Mouse (Mus musculus) limb, embryonic 13.5 days (tissue): Measurements from ENCODE around the gene Atp5l. TPM values are rescaled to one million over a fixed set of nuclear protein-coding genes. Genes with fewer than 3 reads are reported as not detected.

Source experiments
- ATAC-seq: fragments of 200-750 bp; cut with Nextera tagmentation; 2 replicates; pipeline ENCODE4 v1.8.0; 2017; ENCODE audit warnings: low read depth, moderate number of reproducible peaks, moderate TSS enrichment; ENCODE audit not compliant: low FRiP score
- H3K27ac ChIP-seq: fragments of 300-500 bp; sonication (generic); 2 replicates; pipeline ENCODE4 v1.5.1; 2015; ENCODE audit warnings: inconsistent platforms, mild to moderate bottlenecking, moderate library complexity
- H3K27me3 ChIP-seq: fragments of 300-500 bp; sonication (generic); 2 replicates; pipeline ENCODE4 v1.6.1; 2015; ENCODE audit warnings: mild to moderate bottlenecking, inconsistent platforms
- H3K36me3 ChIP-seq: fragments of 300-500 bp; sonication (generic); 2 replicates; pipeline ENCODE4 v1.6.1; 2015; ENCODE audit warnings: inconsistent platforms, mild to moderate bottlenecking, moderate library complexity
- H3K4me1 ChIP-seq: fragments of 300-500 bp; sonication (generic); 2 replicates; pipeline ENCODE4 v1.6.1; 2015; ENCODE audit warnings: inconsistent platforms
- H3K4me2 ChIP-seq: fragments of 300-500 bp; sonication (generic); replicated peaks from 2 replicates; pipeline ENCODE4 v1.6.1; 2015; ENCODE audit warnings: inconsistent platforms, mild to moderate bottlenecking, moderate library complexity
- H3K4me3 ChIP-seq: fragments of 300-500 bp; sonication (generic); 2 replicates; pipeline ENCODE4 v1.5.1; 2015; ENCODE audit warnings: moderate library complexity, mild to moderate bottlenecking, inconsistent platforms
- H3K9ac ChIP-seq: fragments of 300-500 bp; sonication (generic); 2 replicates; pipeline ENCODE4 v1.6.1; 2015; ENCODE audit warnings: mild to moderate bottlenecking, inconsistent platforms
- H3K9me3 ChIP-seq: fragments of 300-500 bp; sonication (generic); 2 replicates; pipeline ENCODE4 v1.6.1; 2016; ENCODE audit warnings: inconsistent platforms
- WGBS: fragments of 180-500 bp; shearing (Covaris S2); methylation state at CpG from one replicate; pipeline ENCODE4 v1.1.7; 2015; 5-methylcytosine and 5-hydroxymethylcytosine counted together
- polyA plus RNA-seq: library from polyadenylated mRNA; unstranded; fragments of >200 nt; fragmentation: Nextera tagmentation; extraction: Ambion mirVana; gene quantifications from 2 replicates; pipeline ENCODE4 v1.2.1, GENCODE M21; 2015

The Atp5l gene
- polyA plus RNA-seq, 1 experiment from 2014 or later, result 613 TPM

DNA sequence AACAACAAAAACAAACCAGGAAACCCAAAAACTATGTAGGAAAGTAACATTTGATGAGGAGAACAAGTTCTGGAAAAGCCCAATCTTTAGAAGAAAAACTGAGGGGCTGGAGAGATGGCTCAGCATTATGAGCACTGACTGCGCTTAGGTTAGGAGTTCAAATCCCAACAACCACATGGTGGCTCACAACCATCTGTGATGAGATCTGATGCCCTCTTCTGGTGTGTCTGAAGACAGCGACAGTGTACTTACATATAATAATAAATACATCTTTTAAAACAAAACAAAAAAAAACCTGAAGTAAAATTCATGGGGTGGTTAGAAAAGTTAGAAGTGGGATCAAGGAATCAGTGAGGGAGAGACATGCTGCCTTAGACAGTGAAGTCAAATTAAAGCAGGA lies 1.0 kb upstream of the Atp5l start:
- no peaks in the 10 kb centered on the region for H3K27me3 ChIP-seq
- H3K4me2 ChIP-seq, result peak overlapping the region; percentile 91
- 68% methylated on average over 2 of the region's 2 CpGs for WGBS
- H3K9ac ChIP-seq, result 0 out of 2 replicates have a peak overlapping the region, but pooled peaks have one; percentile 57
- H3K27ac ChIP-seq, result peak overlapping the region; percentile 94; the same call in 1 of the 2 replicates
- ATAC-seq, result no peak
- 0 out of 2 replicates have a peak, but pooled peaks cover 15% of the 10 kb centered on the region for H3K36me3 ChIP-seq
- peak overlapping the region; percentile 99 for H3K4me3 ChIP-seq
- peaks cover 16% of the 10 kb centered on the region for H3K4me1 ChIP-seq
- no peaks in the 10 kb centered on the region for H3K9me3 ChIP-seq

GRCm38 (mm10) chr9:44921123-44921468 lies 554 bp upstream of the Atp5l start:
- Histone ChIP-seq H3K4me1 (peaks cover 16% of the 10 kb centered on the region), H3K27me3 (no peaks in the 10 kb centered on the region), H3K9ac (peak overlapping the region; percentile 57; the same call in 1 of the 2 replicates), H3K4me2 (peak overlapping the region; percentile 91), H3K36me3 (0 out of 2 replicates have a peak, but pooled peaks cover 12% of the 10 kb centered on the region), H3K27ac (peak overlapping the region; percentile 94), H3K4me3 (peak overlapping the region; percentile 99), H3K9me3 (no peaks in the 10 kb centered on the region)
- WGBS, result under 1% methylated on average over 8 of the region's 8 CpGs
- peak; percentile 86 for ATAC-seq

DNA sequence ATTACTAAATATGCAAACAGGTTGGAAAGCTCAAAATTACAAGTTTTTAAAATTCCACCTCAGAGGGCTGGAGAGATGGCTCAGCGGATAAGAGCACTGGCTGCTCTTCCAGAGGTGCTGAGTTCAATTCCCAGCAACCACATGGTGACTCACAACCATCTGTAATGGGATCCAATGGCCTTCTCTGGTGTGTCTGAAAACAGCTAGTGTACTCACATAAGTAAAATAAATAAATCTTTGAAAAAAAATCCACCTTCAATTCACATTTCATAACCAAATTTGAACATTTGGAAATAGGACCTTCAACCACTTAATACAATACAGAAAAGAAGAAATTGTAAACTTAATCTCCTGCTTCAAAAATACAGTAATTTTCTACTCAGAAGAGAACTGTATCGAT lies 936 bp downstream of the Atp5l start:
- H3K27ac ChIP-seq, result no peak overlapping the region
- peak overlapping the region; percentile 97 for H3K9ac ChIP-seq
- 39% methylated on average over 2 of the region's 2 CpGs for WGBS
- H3K4me3 ChIP-seq, result peak overlapping the region; percentile 99
- H3K27me3 ChIP-seq, result no peaks in the 10 kb centered on the region
- no peak for ATAC-seq
- 0 out of 2 replicates have a peak, but pooled peaks cover 3% of the 10 kb centered on the region for H3K36me3 ChIP-seq
- H3K4me2 ChIP-seq, result peak overlapping the region; percentile 91
- H3K4me1 ChIP-seq, result peaks cover 25% of the 10 kb centered on the region
- no peaks in the 10 kb centered on the region for H3K9me3 ChIP-seq

DNA sequence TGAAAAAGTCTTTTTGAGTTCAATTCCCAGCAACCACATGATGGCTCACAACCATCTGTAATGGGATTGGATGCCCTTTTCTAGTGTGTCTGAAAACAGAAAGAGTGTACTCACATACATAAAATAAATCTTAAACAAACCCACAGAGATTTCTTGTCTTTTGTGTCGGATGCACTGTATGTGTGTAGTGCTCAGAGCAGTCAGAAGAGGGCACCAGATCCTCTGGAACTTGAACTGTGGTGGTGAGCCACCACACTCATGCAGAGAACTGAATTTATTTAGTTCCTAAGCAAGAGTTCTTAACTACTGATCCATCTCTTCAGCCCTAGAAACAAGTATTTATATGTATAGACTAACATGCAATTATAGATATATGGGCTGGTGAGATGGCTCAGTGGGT lies 4.3 kb downstream of the Atp5l start:
- H3K9ac ChIP-seq, result no peak overlapping the region
- no peak overlapping the region for H3K4me2 ChIP-seq
- no peaks in the 10 kb centered on the region for H3K9me3 ChIP-seq
- ATAC-seq, result no peak
- no peak overlapping the region for H3K27ac ChIP-seq
- peaks cover 25% of the 10 kb centered on the region for H3K4me1 ChIP-seq
- peaks cover 22% of the 10 kb centered on the region for H3K36me3 ChIP-seq
- no peak overlapping the region for H3K4me3 ChIP-seq
- H3K27me3 ChIP-seq, result no peaks in the 10 kb centered on the region
- 57% methylated on average over 1 of the region's 1 CpGs for WGBS

- WGBS, result 17% methylated on average over 4 of the region's 4 CpGs
- no peaks in the 10 kb centered on the region for H3K27me3 ChIP-seq
These were observed 5.8 kb downstream of the Atp5l start for GRCm38 (mm10) chr9:44914706-44915105.

GRCm38 (mm10) chr9:44911365-44911764 lies 9.2 kb downstream of the Atp5l start:
- H3K27me3 ChIP-seq, result no peaks in the 10 kb centered on the region
- ATAC-seq, result no peak
- H3K9me3 ChIP-seq, result no peaks in the 10 kb centered on the region
- 95% methylated on average over 4 of the region's 4 CpGs for WGBS
- H3K4me1 ChIP-seq, result peaks cover 15% of the 10 kb centered on the region
- H3K9ac ChIP-seq, result no peak overlapping the region
- no peak overlapping the region for H3K27ac ChIP-seq
- no peak overlapping the region for H3K4me3 ChIP-seq
- no peak overlapping the region for H3K4me2 ChIP-seq
- peaks cover 33% of the 10 kb centered on the region for H3K36me3 ChIP-seq

More at GRCm38 (mm10) chr9:44914706-44915105, 5.8 kb downstream of the Atp5l start:
- H3K4me3 ChIP-seq, result no peak overlapping the region
- no peak for ATAC-seq
- no peak overlapping the region for H3K27ac ChIP-seq
- H3K4me1 ChIP-seq, result peaks cover 25% of the 10 kb centered on the region
- peaks cover 36% of the 10 kb centered on the region for H3K36me3 ChIP-seq
- H3K9me3 ChIP-seq, result no peaks in the 10 kb centered on the region
- H3K9ac ChIP-seq, result peak overlapping the region; percentile 48
- H3K4me2 ChIP-seq, result no peak overlapping the region

DNA sequence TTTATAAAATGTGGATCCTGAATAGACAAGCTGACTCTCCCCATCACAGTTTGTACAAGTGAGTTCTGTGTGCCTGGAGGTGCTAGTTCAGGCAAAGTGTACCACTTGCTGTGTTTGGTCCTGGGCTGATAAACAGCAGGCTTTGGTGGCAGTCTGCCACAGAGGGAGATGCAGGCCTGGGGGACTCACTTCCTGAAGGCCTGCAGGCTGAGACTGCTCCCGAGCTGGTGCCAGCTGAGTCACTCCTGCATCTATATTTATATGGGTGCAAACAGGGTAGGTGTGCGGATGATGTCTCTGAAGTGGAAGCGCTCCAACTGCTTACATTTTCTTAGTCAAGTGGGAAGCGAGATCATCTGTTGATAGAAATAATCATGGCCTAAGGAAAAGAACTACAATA lies 14.9 kb downstream of the Atp5l start:
- Histone ChIP-seq H3K4me2 (no peak overlapping the region), H3K9me3 (no peaks in the 10 kb centered on the region), H3K9ac (no peak overlapping the region), H3K4me3 (no peak overlapping the region), H3K36me3 (peaks cover 9% of the 10 kb centered on the region), H3K27ac (no peak overlapping the region), H3K4me1 (no peaks in the 10 kb centered on the region), H3K27me3 (no peaks in the 10 kb centered on the region)
- 73% methylated on average over 4 of the region's 4 CpGs for WGBS
- ATAC-seq, result no peak

DNA sequence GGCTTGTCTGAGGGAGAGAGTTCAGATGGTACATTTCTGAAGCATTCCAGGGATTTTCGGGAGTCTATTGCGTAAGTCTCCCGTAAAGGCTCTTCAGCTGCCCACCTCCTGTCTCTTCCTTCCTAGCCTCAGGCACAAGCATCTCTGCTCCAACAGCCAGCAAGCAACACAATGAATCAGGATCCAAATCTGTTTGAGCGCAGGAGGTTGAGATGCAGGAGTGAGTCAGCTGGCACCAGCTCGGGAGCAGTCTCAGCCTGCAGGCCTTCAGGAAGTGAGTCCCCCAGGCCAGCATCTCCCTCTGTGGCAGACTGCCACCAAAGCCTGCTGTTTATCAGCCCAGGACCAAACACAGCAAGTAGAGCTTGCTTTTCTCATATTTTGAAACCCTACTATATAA lies 15.6 kb downstream of the Atp5l start:
- ATAC-seq, result no peak

DNA sequence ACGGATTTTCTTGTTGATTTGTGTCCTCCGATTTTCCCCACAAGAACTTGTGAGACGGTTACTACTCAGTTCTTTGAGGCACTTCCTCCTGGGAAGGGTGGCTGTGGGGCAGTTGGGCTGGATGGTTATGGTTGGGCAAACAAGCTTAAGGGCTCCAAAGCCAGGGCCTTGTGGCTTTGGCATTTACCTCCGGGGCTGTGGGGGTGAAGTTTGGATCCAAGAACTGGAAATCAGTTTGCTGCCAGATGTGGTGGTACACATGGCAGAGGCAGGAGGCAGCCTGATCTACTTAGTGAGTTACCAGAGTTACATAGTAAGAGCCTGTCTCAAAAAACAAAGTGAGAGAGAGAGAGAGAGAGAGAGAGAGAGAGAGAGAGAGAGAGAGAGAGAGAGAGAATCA lies 16.7 kb downstream of the Atp5l start:
- no peak for ATAC-seq
- no peaks in the 10 kb centered on the region for H3K27me3 ChIP-seq
- WGBS, result 86% methylated on average over 4 of the region's 4 CpGs
- no peaks in the 10 kb centered on the region for H3K36me3 ChIP-seq
- no peak overlapping the region for H3K4me3 ChIP-seq
- no peaks in the 10 kb centered on the region for H3K9me3 ChIP-seq
- H3K27ac ChIP-seq, result no peak overlapping the region
- H3K9ac ChIP-seq, result no peak overlapping the region
- no peaks in the 10 kb centered on the region for H3K4me1 ChIP-seq
- no peak overlapping the region for H3K4me2 ChIP-seq

More for the DNA sequence above, 15.6 kb downstream of the Atp5l start:
- Histone ChIP-seq H3K9ac (no peak overlapping the region), H3K4me1 (no peaks in the 10 kb centered on the region), H3K36me3 (peaks cover 2% of the 10 kb centered on the region), H3K9me3 (no peaks in the 10 kb centered on the region), H3K4me3 (no peak overlapping the region), H3K27me3 (no peaks in the 10 kb centered on the region), H3K4me2 (no peak overlapping the region), H3K27ac (no peak overlapping the region)
- 68% methylated on average over 5 of the region's 5 CpGs for WGBS

GRCm38 (mm10) chr9:44900402-44900801 lies 20.1 kb downstream of the Atp5l start:
- Histone ChIP-seq H3K4me2 (no peak overlapping the region), H3K4me1 (no peaks in the 10 kb centered on the region), H3K36me3 (no peaks in the 10 kb centered on the region), H3K27ac (no peak overlapping the region), H3K4me3 (no peak overlapping the region), H3K9me3 (no peaks in the 10 kb centered on the region), H3K9ac (no peak overlapping the region), H3K27me3 (0 out of 2 replicates have a peak, but pooled peaks cover 2% of the 10 kb centered on the region)
- WGBS, result 67% methylated on average over 4 of the region's 4 CpGs
- no peak for ATAC-seq

DNA sequence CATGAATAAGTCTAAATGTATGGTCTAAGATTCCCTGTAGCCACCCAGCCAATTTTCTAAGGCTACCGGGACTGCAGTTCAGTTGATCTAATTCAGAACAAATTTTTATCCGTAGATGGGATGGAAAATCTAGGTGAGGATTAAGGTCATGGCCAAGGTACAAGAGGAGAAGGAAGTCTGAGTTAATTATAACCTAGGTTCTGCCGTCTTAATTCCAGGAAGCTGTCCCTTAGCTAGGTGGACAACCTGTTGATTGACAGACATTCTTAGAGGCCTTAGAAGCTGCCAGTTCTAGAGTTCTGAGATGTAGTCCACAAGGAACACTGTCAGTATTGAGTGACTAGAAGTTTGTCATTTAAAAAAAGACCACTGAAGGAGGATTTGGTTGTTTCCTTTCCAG lies 20.8 kb downstream of the Atp5l start:
- Histone ChIP-seq H3K4me2 (no peak overlapping the region), H3K27ac (no peak overlapping the region), H3K36me3 (no peaks in the 10 kb centered on the region), H3K9ac (no peak overlapping the region), H3K27me3 (0 out of 2 replicates have a peak, but pooled peaks cover 2% of the 10 kb centered on the region), H3K4me3 (no peak overlapping the region), H3K9me3 (no peaks in the 10 kb centered on the region), H3K4me1 (no peaks in the 10 kb centered on the region)
- WGBS, result 83% methylated on average over 3 of the region's 3 CpGs
- ATAC-seq, result no peak

DNA sequence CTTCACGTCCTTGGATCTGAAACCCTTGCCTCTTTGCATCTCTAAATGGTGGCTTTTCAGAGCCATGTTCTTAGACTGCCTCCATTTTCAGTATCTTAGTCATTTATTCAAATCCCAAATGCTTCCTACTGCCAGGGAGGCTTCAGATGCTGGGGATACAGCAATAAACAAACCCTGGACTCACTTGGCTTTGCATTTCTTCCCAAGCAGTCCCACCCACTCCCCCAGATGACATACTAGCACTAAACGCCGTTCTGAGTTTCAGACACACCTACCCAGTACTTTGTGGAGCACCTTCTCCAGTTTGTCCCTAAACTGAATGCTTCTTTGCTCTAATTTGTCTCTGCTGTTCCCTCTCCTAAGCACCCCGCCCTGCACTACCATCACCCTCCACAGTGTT lies 23.5 kb downstream of the Atp5l start:
- Histone ChIP-seq H3K9me3 (no peaks in the 10 kb centered on the region), H3K36me3 (no peaks in the 10 kb centered on the region), H3K27me3 (0 out of 2 replicates have a peak, but pooled peaks cover 2% of the 10 kb centered on the region), H3K27ac (no peak overlapping the region), H3K4me2 (no peak overlapping the region), H3K9ac (no peak overlapping the region), H3K4me3 (no peak overlapping the region), H3K4me1 (no peaks in the 10 kb centered on the region)
- ATAC-seq, result no peak
- WGBS, result 54% methylated on average over 4 of the region's 4 CpGs

DNA sequence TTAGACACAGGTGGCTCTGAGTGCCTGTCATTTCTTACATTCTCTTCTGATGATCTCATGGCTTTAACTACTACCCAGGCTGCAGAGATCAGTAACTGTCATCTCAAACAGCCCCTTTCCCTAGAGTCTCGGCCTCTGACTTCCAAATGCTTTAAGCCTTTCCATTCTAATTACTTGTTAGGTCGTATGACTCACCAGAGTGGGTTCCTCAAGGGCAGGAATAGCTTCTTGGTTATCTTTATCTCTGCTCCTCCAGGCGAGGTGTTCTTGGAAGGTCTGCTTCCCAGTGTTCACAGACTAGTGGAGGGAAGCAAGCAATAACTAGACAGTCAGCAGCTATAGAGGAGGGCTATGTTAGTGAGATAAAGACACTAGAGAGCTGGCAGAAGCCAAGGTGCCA lies 27.9 kb downstream of the Atp5l start:
- ATAC-seq, result no peak

More for the DNA sequence above, 27.9 kb downstream of the Atp5l start:
- Histone ChIP-seq H3K36me3 (no peaks in the 10 kb centered on the region), H3K27me3 (peaks cover 2% of the 10 kb centered on the region; the same call in 1 of the 2 replicates), H3K4me1 (no peaks in the 10 kb centered on the region), H3K4me3 (no peak overlapping the region), H3K9ac (no peak overlapping the region), H3K27ac (no peak overlapping the region), H3K9me3 (no peaks in the 10 kb centered on the region), H3K4me2 (no peak overlapping the region)
- 63% methylated on average over 3 of the region's 3 CpGs for WGBS
